Mouse (Mus musculus): ENCODE measurements around the gene Chtop. TPM values are rescaled to one million over a fixed set of nuclear protein-coding genes. Genes with fewer than 3 reads are reported as not detected.

Gene Chtop
- total and polyA plus RNA-seq, 2 experiments from 2014 or later: 163 to 233 TPM

GRCm38 (mm10) chr3:90537905-90538296, 28.6 kb upstream of the Chtop start:
- Histone ChIP-seq H3K36me3 (ENCODE audit: insufficient read depth, low read length) (no peaks in the 10 kb centered on the region), H3K27ac (ENCODE audit: low read depth, low read length) (no peak overlapping the region), H3K4me1 (ENCODE audit: insufficient read depth, low read length) (no peaks in the 10 kb centered on the region), H3K9ac (replicated peaks; ENCODE audit: low read length, poor library complexity, severe bottlenecking) (no peak overlapping the region), H3K4me2 (ENCODE audit: low read depth, low read length, poor library complexity, severe bottlenecking) (no peak overlapping the region), H3K4me3 (ENCODE audit: low read depth, low read length) (no peak overlapping the region), H3K27me3 (ENCODE audit: insufficient read depth, low read length) (no peaks in the 10 kb centered on the region), H3K9me3 (ENCODE audit: low read length) (no peaks in the 10 kb centered on the region)
- no peak for TF ChIP-seq CTCF (IDR thresholded peaks at IDR 0.05)
- WGBS: 76% methylated on average over 5 of the region's 5 CpGs
- DNase-seq (ENCODE audit: low spot score): no peak
- no peak for ATAC-seq (ENCODE audit: low FRiP score)

GRCm38 (mm10) chr3:90537141-90537904, 28.0 kb upstream of the Chtop start, which contains the start of gene S100a16:
Gene S100a16 (plus strand): TSS chr3:90537254.
- 46% methylated on average over 10 of the region's 10 CpGs for WGBS
- no peak for ATAC-seq (ENCODE audit: low FRiP score)

GRCm38 (mm10) chr3:90535446-90535845, 26.1 kb upstream of the Chtop start:
- no peak for ATAC-seq (ENCODE audit: low FRiP score)
- WGBS: 86% methylated on average over 1 of the region's 1 CpGs

More at GRCm38 (mm10) chr3:90537141-90537904, 28.0 kb upstream of the Chtop start, which contains the start of gene S100a16:
- H3K4me1 ChIP-seq (ENCODE audit: insufficient read depth, low read length): no peaks in the 10 kb centered on the region
- H3K4me3 ChIP-seq (ENCODE audit: low read depth, low read length): no peak within 1 kb of the TSS
- H3K9me3 ChIP-seq (ENCODE audit: low read length): no peaks in the 10 kb centered on the region
- no peaks in the 10 kb centered on the region for H3K36me3 ChIP-seq (ENCODE audit: insufficient read depth, low read length)
- TF ChIP-seq CTCF (IDR thresholded peaks at IDR 0.05): no peak
- DNase-seq (ENCODE audit: low spot score): peak; percentile 42
- 0 out of 2 replicates have a peak within 1 kb of the TSS, but pooled peaks have one; percentile 18 for H3K4me2 ChIP-seq (ENCODE audit: low read depth, low read length, poor library complexity, severe bottlenecking)
- no peak within 1 kb of the TSS for H3K27ac ChIP-seq (ENCODE audit: low read depth, low read length)
- H3K27me3 ChIP-seq (ENCODE audit: insufficient read depth, low read length): no peaks in the 10 kb centered on the region
- no peak within 1 kb of the TSS for H3K9ac ChIP-seq (replicated peaks; ENCODE audit: low read length, poor library complexity, severe bottlenecking)

GRCm38 (mm10) chr3:90531713-90532112, 22.4 kb upstream of the Chtop start:
- TF ChIP-seq CTCF (IDR thresholded peaks at IDR 0.05): no peak
- WGBS: 77% methylated on average over 5 of the region's 5 CpGs
- no peaks in the 10 kb centered on the region for H3K36me3 ChIP-seq (ENCODE audit: insufficient read depth, low read length)
- no peak overlapping the region for H3K9ac ChIP-seq (replicated peaks; ENCODE audit: low read length, poor library complexity, severe bottlenecking)
- no peaks in the 10 kb centered on the region for H3K27me3 ChIP-seq (ENCODE audit: insufficient read depth, low read length)
- no peak for DNase-seq (ENCODE audit: low spot score)
- H3K9me3 ChIP-seq (ENCODE audit: low read length): no peaks in the 10 kb centered on the region
- H3K4me2 ChIP-seq (ENCODE audit: low read depth, low read length, poor library complexity, severe bottlenecking): no peak overlapping the region
- H3K27ac ChIP-seq (ENCODE audit: low read depth, low read length): no peak overlapping the region
- H3K4me1 ChIP-seq (ENCODE audit: insufficient read depth, low read length): no peaks in the 10 kb centered on the region
- no peak for ATAC-seq (ENCODE audit: low FRiP score)
- H3K4me3 ChIP-seq (ENCODE audit: low read depth, low read length): no peak overlapping the region

More at GRCm38 (mm10) chr3:90535446-90535845, 26.1 kb upstream of the Chtop start:
- no peak overlapping the region for H3K9ac ChIP-seq (replicated peaks; ENCODE audit: low read length, poor library complexity, severe bottlenecking)
- no peak for TF ChIP-seq CTCF (IDR thresholded peaks at IDR 0.05)
- H3K4me2 ChIP-seq (ENCODE audit: low read depth, low read length, poor library complexity, severe bottlenecking): no peak overlapping the region
- no peak overlapping the region for H3K27ac ChIP-seq (ENCODE audit: low read depth, low read length)
- no peaks in the 10 kb centered on the region for H3K4me1 ChIP-seq (ENCODE audit: insufficient read depth, low read length)
- H3K36me3 ChIP-seq (ENCODE audit: insufficient read depth, low read length): no peaks in the 10 kb centered on the region
- no peak for DNase-seq (ENCODE audit: low spot score)
- H3K9me3 ChIP-seq (ENCODE audit: low read length): no peaks in the 10 kb centered on the region
- no peaks in the 10 kb centered on the region for H3K27me3 ChIP-seq (ENCODE audit: insufficient read depth, low read length)
- no peak overlapping the region for H3K4me3 ChIP-seq (ENCODE audit: low read depth, low read length)

GRCm38 (mm10) chr3:90527291-90527873, 18.1 kb upstream of the Chtop start:
- no peak for TF ChIP-seq CTCF (IDR thresholded peaks at IDR 0.05)
- Histone ChIP-seq H3K27me3 (ENCODE audit: insufficient read depth, low read length) (no peaks in the 10 kb centered on the region), H3K4me1 (ENCODE audit: insufficient read depth, low read length) (no peaks in the 10 kb centered on the region), H3K4me3 (ENCODE audit: low read depth, low read length) (no peak overlapping the region), H3K36me3 (ENCODE audit: insufficient read depth, low read length) (no peaks in the 10 kb centered on the region), H3K4me2 (ENCODE audit: low read depth, low read length, poor library complexity, severe bottlenecking) (no peak overlapping the region), H3K9ac (replicated peaks; ENCODE audit: low read length, poor library complexity, severe bottlenecking) (no peak overlapping the region), H3K9me3 (ENCODE audit: low read length) (no peaks in the 10 kb centered on the region), H3K27ac (ENCODE audit: low read depth, low read length) (no peak overlapping the region)
- DNase-seq (ENCODE audit: low spot score) (no peak), ATAC-seq (ENCODE audit: low FRiP score) (no peak)
- WGBS: 86% methylated on average over 7 of the region's 7 CpGs

- WGBS: 81% methylated on average over 5 of the region's 5 CpGs
- no peak for TF ChIP-seq CTCF (IDR thresholded peaks at IDR 0.05)
- peak; percentile 52; the same call in 1 of the 2 replicates for ATAC-seq (ENCODE audit: low FRiP score)
Measured at GRCm38 (mm10) chr3:90526580-90526979, 17.3 kb upstream of the Chtop start, which contains the start of gene S100a14. Gene S100a14 (plus strand): TSS chr3:90526856.

More at GRCm38 (mm10) chr3:90526580-90526979, 17.3 kb upstream of the Chtop start, which contains the start of gene S100a14:
- H3K9me3 ChIP-seq (ENCODE audit: low read length): no peaks in the 10 kb centered on the region
- no peak within 1 kb of the TSS for H3K27ac ChIP-seq (ENCODE audit: low read depth, low read length)
- H3K4me2 ChIP-seq (ENCODE audit: low read depth, low read length, poor library complexity, severe bottlenecking): no peak within 1 kb of the TSS
- no peaks in the 10 kb centered on the region for H3K36me3 ChIP-seq (ENCODE audit: insufficient read depth, low read length)
- H3K4me1 ChIP-seq (ENCODE audit: insufficient read depth, low read length): no peaks in the 10 kb centered on the region
- H3K9ac ChIP-seq (replicated peaks; ENCODE audit: low read length, poor library complexity, severe bottlenecking): no peak within 1 kb of the TSS
- no peak for DNase-seq (ENCODE audit: low spot score)
- no peak within 1 kb of the TSS for H3K4me3 ChIP-seq (ENCODE audit: low read depth, low read length)
- no peaks in the 10 kb centered on the region for H3K27me3 ChIP-seq (ENCODE audit: insufficient read depth, low read length)

Data from midbrain, postnatal 0 days (tissue).